Mouse (Mus musculus) hindbrain, embryonic 11.5 days (tissue): ENCODE data around the gene Tax1bp1. TPM values are rescaled to one million over a fixed set of nuclear protein-coding genes. Genes with fewer than 3 reads are reported as not detected.
"Not testable (repeated sequence)": the region's sequence is repeated elsewhere in the genome, so short reads cannot be mapped to it uniquely, and the experiment has no call there.

ENCODE experiments used
- ATAC-seq: fragments of 200-750 bp; cut with Nextera tagmentation; 2 replicates; pipeline ENCODE4 v1.8.0; 2017; ENCODE audit warnings: mild to moderate bottlenecking, moderate TSS enrichment, moderate library complexity; ENCODE audit not compliant: low FRiP score
- DNase-seq: peaks from one replicate; pipeline ENCODE4 v3.0.0-alpha.2; 2015; ENCODE audit warnings: low spot score
- H3K27ac ChIP-seq: fragments of 300-500 bp; sonication (generic); 2 replicates; pipeline ENCODE4 v1.5.1; 2014; ENCODE audit warnings: mild to moderate bottlenecking, low read depth, low read length
- H3K27me3 ChIP-seq: fragments of 300-500 bp; sonication (generic); 2 replicates; pipeline ENCODE4 v1.6.1; 2014; ENCODE audit warnings: mild to moderate bottlenecking, low read length, moderate library complexity, mixed read lengths; ENCODE audit not compliant: control insufficient read depth, insufficient read depth
- H3K36me3 ChIP-seq: fragments of 300-500 bp; sonication (generic); 2 replicates; pipeline ENCODE4 v1.6.1; 2014; ENCODE audit warnings: mild to moderate bottlenecking, low read length, moderate library complexity, mixed read lengths; ENCODE audit not compliant: control insufficient read depth, insufficient read depth
- H3K4me1 ChIP-seq: fragments of 300-500 bp; sonication (generic); replicated peaks from 2 replicates; pipeline ENCODE4 v1.6.1; 2014; ENCODE audit warnings: low read length, mixed read lengths; ENCODE audit not compliant: control insufficient read depth, insufficient read depth
- H3K4me2 ChIP-seq: fragments of 300-500 bp; sonication (generic); replicated peaks from 2 replicates; pipeline ENCODE4 v1.6.1; 2014; ENCODE audit warnings: mild to moderate bottlenecking, low read depth, low read length
- H3K4me3 ChIP-seq: fragments of 300-500 bp; sonication (generic); 2 replicates; pipeline ENCODE4 v1.5.1; 2014; ENCODE audit warnings: low read depth, low read length
- H3K9ac ChIP-seq: fragments of 300-500 bp; sonication (generic); 2 replicates; pipeline ENCODE4 v1.6.1; 2014; ENCODE audit warnings: low read depth, low read length
- H3K9me3 ChIP-seq: fragments of 300-500 bp; sonication (generic); 2 replicates; pipeline ENCODE4 v1.6.1; 2016; ENCODE audit warnings: low read length; ENCODE audit not compliant: control insufficient read depth
- WGBS: fragments of 180-500 bp; shearing (Covaris S2); extraction: QIAGEN DNeasy Blood & Tissue Kit; methylation state at CpG from one replicate; pipeline ENCODE4 v1.1.7; 2014; 5-methylcytosine and 5-hydroxymethylcytosine counted together
- polyA plus RNA-seq: library from polyadenylated mRNA; unstranded; fragments of >200 nt; fragmentation: Nextera tagmentation; extraction: Ambion mirVana; gene quantifications from 2 replicates; pipeline ENCODE4 v1.2.1, GENCODE M21; 2014

Gene Tax1bp1
- polyA plus RNA-seq, 1 experiment from 2014 or later, result 142 TPM

DNA sequence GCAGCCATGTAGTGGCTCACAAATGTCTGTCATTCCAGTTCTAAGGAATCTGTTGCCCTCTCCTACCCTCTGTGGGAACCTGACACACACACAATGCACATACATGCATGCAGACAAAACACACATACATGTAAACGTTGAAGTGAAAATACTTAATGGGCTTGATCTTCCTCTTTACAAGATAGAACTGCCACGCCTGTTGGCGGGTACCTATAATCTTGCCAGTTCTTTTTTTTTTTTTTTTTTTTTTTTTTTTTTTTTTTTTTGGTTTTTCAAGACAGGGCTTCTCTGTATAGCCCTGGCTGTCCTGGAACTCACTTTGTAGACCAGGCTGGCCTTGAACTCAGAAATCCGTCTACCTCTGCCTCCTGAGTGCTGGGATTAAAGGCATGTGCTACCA is 36.0 kb upstream of the Tax1bp1 start:
- not testable (repeated sequence) for H3K9me3 ChIP-seq, H3K27ac ChIP-seq, H3K4me1 ChIP-seq, H3K36me3 ChIP-seq, DNase-seq, H3K27me3 ChIP-seq, H3K4me3 ChIP-seq, H3K4me2 ChIP-seq, H3K9ac ChIP-seq, ATAC-seq
- 89% methylated on average over 4 of the region's 4 CpGs for WGBS

DNA sequence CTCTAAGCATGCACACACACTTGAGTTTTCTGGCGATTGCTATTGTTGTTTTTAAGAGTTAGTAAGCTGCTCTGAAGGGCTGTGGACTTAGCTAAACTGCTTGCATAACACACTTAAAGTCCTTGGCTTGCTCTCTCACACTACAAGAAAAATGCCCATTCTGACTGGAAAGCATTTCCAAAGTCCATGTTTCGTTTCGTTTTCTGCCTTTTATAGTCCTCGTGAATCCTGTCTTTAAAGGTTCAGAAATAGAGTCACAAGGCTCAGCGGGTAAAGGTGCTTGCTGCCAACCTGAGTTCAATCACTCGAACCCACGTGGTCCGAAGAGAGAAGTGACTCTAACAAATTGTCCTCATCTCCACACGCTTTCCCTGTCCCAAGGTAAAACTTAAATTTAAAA is 34.0 kb upstream of the Tax1bp1 start:
- Histone ChIP-seq H3K4me2 (no peak overlapping the region), H3K9ac (no peak overlapping the region), H3K36me3 (no peaks in the 10 kb centered on the region), H3K4me1 (no peaks in the 10 kb centered on the region), H3K27me3 (no peaks in the 10 kb centered on the region), H3K27ac (no peak overlapping the region), H3K9me3 (no peaks in the 10 kb centered on the region), H3K4me3 (no peak overlapping the region)
- ATAC-seq, result no peak
- 83% methylated on average over 9 of the region's 9 CpGs for WGBS
- no peak for DNase-seq

DNA sequence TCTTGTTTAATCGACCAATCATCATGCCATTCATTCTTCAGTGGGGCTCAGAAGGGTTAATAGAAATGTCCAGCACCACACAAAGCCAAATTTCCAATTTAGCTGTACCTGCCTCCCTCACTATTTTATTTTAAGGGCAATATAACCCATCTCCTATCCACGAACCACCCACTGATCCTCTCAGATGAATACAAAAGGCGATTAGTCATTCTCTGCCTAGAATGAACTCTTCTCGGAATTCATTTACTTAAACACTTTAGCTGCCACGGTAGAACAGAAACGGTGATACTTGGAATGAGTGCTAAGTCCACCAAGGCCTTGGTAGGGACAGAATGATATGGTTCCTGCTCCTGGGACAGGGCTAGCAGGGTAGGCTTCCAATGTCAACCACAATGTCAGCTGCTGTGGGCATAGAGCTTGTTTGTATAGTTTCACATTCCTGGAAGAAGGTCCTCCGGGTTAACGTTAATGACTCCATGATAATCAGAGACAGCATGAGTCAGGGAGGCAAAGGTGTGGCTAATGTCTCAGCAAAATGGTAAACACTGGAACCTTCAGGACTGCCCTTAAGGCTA is 33.0 kb upstream of the Tax1bp1 start:
- WGBS, result 68% methylated on average over 8 of the region's 8 CpGs
- H3K27ac ChIP-seq, result no peak overlapping the region
- H3K27me3 ChIP-seq, result no peaks in the 10 kb centered on the region
- H3K9me3 ChIP-seq, result no peaks in the 10 kb centered on the region
- no peak overlapping the region for H3K4me3 ChIP-seq
- DNase-seq (no peak), ATAC-seq (no peak)
- H3K4me1 ChIP-seq, result no peaks in the 10 kb centered on the region
- H3K4me2 ChIP-seq, result no peak overlapping the region
- H3K9ac ChIP-seq, result no peak overlapping the region
- H3K36me3 ChIP-seq, result no peaks in the 10 kb centered on the region

DNA sequence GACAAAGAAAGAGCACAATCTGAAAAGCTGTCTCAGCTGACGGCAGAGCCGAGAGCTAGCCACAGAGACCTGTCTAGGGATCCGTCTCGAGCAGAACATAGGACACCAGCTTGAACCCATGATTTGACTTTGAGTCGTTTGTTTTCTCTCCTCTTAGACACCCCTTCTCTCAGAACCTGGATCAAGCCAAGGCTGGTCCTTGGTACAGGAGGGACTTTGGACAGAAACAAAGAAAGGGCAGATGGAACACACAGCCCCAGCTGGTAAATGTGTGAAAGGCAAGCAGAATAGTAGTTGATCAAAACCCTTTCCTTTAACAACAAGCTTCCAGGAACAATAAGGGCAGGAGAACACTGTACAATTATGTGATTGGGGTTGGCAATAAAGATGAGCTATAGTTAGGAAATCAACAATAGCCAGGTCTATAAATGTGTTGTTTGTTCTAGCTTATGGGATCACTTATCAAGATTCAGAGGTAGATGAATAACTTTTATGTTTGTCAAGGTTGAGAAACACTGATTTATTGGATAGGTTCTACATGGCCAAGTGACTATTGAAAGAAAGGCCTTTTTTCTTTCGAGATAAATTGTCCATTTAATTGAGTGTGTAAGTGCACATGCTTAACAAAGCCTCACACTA is 31.6 kb upstream of the Tax1bp1 start:
- WGBS, result 82% methylated on average over 6 of the region's 6 CpGs

DNA sequence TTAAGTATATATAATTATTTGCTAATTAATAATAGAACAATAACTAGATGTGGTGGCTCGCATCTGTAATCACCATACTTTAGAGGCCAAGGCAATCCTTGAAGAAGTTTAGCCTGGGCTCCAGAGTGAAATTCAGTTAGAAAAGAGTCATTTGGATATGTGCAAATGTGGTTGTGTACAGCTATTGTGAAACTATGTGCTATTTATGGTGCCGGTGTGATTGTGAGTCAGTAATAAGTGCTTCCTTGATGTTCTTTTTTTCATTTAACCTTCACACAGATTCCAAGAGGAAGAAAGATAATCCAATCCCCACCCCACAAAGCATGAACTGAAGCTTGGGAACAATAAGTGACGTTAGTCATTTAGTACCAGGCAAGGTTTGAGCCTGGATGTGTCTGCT is 30.9 kb upstream of the Tax1bp1 start:
- ATAC-seq, result no peak

More for the DNA sequence above, 31.6 kb upstream of the Tax1bp1 start:
- Histone ChIP-seq H3K27ac (no peak overlapping the region), H3K36me3 (no peaks in the 10 kb centered on the region), H3K4me2 (no peak overlapping the region), H3K27me3 (no peaks in the 10 kb centered on the region), H3K9ac (no peak overlapping the region), H3K9me3 (no peaks in the 10 kb centered on the region), H3K4me3 (no peak overlapping the region), H3K4me1 (no peaks in the 10 kb centered on the region)
- DNase-seq (no peak), ATAC-seq (no peak)

DNA sequence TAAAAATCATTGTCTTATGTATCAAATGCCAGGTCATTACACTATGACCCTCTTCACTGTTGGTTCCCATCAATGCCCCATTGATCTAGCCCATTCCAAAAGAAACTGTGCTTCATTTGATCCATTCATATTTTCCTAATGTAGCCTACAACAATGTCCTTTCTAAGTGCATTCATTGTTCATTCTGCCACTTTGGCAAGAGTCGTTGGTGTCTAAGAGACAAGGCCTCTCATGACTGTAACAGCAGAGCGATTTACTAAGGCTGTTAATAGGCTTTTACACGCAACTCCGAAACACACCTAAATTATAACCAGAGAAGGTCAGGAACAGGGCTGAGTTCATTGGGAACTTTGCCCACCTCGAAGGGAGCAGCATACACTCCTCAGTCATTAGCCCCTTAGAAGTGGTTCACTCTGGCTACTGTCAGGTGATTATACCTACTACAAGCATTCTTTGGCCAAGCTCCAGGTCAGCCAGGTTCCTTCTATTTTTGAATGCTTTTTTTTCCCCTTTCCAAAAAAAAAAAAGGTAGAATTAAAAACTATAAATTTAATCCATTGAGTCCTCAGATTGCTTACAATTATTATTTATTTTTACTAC is 26.5 kb upstream of the Tax1bp1 start:
- Histone ChIP-seq H3K27me3 (no peaks in the 10 kb centered on the region), H3K4me3 (no peak overlapping the region), H3K4me1 (no peaks in the 10 kb centered on the region), H3K9ac (no peak overlapping the region), H3K9me3 (no peaks in the 10 kb centered on the region), H3K27ac (no peak overlapping the region), H3K4me2 (no peak overlapping the region), H3K36me3 (no peaks in the 10 kb centered on the region)
- ATAC-seq (no peak), DNase-seq (no peak)
- WGBS, result 80% methylated on average over 5 of the region's 5 CpGs

More for the DNA sequence above, 30.9 kb upstream of the Tax1bp1 start:
- no peaks in the 10 kb centered on the region for H3K27me3 ChIP-seq
- no peaks in the 10 kb centered on the region for H3K4me1 ChIP-seq
- no peak overlapping the region for H3K9ac ChIP-seq
- H3K4me3 ChIP-seq, result no peak overlapping the region
- H3K4me2 ChIP-seq, result no peak overlapping the region
- no peak overlapping the region for H3K27ac ChIP-seq
- 90% methylated on average over 3 of the region's 3 CpGs for WGBS
- DNase-seq, result no peak
- H3K9me3 ChIP-seq, result no peaks in the 10 kb centered on the region
- no peaks in the 10 kb centered on the region for H3K36me3 ChIP-seq

DNA sequence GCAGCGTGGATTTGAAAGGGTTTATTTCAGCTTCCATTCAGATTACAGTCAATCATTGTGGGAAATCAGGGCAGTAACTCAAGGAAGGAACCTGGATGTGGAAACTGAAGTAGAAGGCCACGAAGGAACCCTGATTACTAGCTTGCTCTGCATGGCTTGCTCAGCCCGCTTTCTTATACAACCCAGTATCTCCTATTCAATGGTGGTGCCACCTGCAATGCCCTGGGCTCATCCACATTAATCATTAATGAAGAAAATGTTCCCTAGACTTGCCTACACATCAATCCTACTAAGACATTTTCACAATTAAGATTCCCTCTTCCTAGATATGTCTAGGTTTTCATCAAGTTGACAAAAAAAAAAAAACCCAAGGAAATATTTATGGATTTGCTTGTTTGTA is 23.2 kb upstream of the Tax1bp1 start:
- no peaks in the 10 kb centered on the region for H3K36me3 ChIP-seq
- H3K4me1 ChIP-seq, result no peaks in the 10 kb centered on the region
- no peak overlapping the region for H3K27ac ChIP-seq
- 82% methylated on average over 3 of the region's 3 CpGs for WGBS
- no peak overlapping the region for H3K4me3 ChIP-seq
- ATAC-seq (no peak), DNase-seq (no peak)
- no peaks in the 10 kb centered on the region for H3K27me3 ChIP-seq
- H3K4me2 ChIP-seq, result no peak overlapping the region
- H3K9me3 ChIP-seq, result no peaks in the 10 kb centered on the region
- no peak overlapping the region for H3K9ac ChIP-seq

DNA sequence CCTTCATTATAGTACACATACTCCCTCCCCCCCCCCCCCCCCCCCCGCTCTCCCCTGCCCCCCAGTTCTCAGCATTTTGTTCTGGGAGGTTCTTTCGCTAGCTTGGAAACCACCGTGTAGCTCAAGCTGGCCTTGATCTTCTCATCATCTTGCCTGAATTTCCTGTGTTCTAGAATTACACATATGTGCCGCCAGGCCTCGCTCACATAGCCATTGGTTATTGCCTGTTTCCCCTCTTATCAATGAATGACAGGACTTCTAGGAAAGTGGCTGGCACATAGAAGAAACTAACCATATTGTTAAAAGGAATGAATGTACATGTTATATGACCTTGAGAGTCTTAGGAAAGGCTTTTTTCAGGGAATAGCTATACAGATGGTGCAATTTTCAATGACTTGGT is 21.7 kb upstream of the Tax1bp1 start:
- Histone ChIP-seq H3K4me1 (no peaks in the 10 kb centered on the region), H3K36me3 (no peaks in the 10 kb centered on the region), H3K4me2 (no peak overlapping the region), H3K4me3 (no peak overlapping the region), H3K27me3 (no peaks in the 10 kb centered on the region), H3K9me3 (no peaks in the 10 kb centered on the region), H3K27ac (no peak overlapping the region), H3K9ac (no peak overlapping the region)
- DNase-seq (no peak), ATAC-seq (no peak)
- WGBS, result 80% methylated on average over 4 of the region's 5 CpGs

DNA sequence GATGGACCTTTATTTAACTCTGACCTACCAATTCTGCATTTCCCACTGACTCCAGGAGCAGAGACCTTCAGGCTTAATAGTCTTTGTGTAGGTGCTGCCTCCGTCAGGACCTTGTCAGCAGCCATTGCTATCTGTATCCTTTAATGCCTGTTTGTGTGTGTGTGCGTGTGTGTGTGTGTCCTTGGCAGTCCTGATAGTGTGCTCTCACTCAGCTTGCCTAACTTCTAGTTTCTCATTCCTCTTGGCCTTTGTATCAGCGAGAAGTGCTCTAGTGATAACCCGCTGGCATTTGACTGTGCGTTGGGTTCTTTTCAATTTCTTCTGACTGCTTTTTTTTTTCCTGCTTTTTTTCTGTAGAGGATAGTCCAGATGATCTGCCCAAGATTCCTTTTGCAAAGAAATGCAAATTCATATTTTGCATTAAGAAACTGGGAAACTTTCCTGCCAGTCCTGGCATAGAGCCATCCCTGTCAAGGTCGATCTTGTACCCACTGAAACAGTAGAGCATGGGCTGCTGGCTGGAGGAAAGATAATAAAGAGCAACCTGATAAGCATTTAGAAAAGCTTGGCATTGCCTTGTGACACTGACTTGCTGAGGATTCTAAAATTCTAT is 21.0 kb upstream of the Tax1bp1 start:
- ATAC-seq (no peak), DNase-seq (no peak)
- no peak overlapping the region for H3K27ac ChIP-seq
- H3K4me1 ChIP-seq, result no peaks in the 10 kb centered on the region
- no peaks in the 10 kb centered on the region for H3K36me3 ChIP-seq
- no peak overlapping the region for H3K4me2 ChIP-seq
- 88% methylated on average over 6 of the region's 6 CpGs for WGBS
- H3K27me3 ChIP-seq, result no peaks in the 10 kb centered on the region
- H3K9me3 ChIP-seq, result no peaks in the 10 kb centered on the region
- H3K4me3 ChIP-seq, result no peak overlapping the region
- no peak overlapping the region for H3K9ac ChIP-seq
